Mouse (Mus musculus): Measurements from ENCODE around the gene Nfe2l2. TPM values are rescaled to one million over a fixed set of nuclear protein-coding genes. Genes with fewer than 3 reads are reported as not detected.

Nfe2l2 gene
- total and polyA plus RNA-seq, 2 experiments from 2014 or later = 8.9 to 11.3 TPM

GRCm38 (mm10) chr2:75730052-75730451 lies 25.6 kb upstream of the Nfe2l2 start:
- Histone ChIP-seq H3K9me3 (ENCODE audit: low read length) (no peaks in the 10 kb centered on the region), H3K4me3 (ENCODE audit: low read depth, low read length) (no peak overlapping the region), H3K27me3 (ENCODE audit: insufficient read depth, low read length) (no peaks in the 10 kb centered on the region), H3K27ac (ENCODE audit: low read depth, low read length) (no peak overlapping the region), H3K9ac (replicated peaks; ENCODE audit: low read length, poor library complexity, severe bottlenecking) (no peak overlapping the region), H3K36me3 (ENCODE audit: insufficient read depth, low read length) (no peaks in the 10 kb centered on the region), H3K4me1 (ENCODE audit: insufficient read depth, low read length) (no peaks in the 10 kb centered on the region), H3K4me2 (ENCODE audit: low read depth, low read length, poor library complexity, severe bottlenecking) (no peak overlapping the region)
- ATAC-seq (ENCODE audit: low FRiP score) = no peak
- 83% methylated on average over 10 of the region's 10 CpGs for WGBS
- TF ChIP-seq CTCF (IDR thresholded peaks at IDR 0.05) = no peak
- no peak for DNase-seq (ENCODE audit: low spot score)

- no peak overlapping the region for H3K4me3 ChIP-seq (ENCODE audit: low read depth, low read length)
- ATAC-seq (ENCODE audit: low FRiP score) (no peak), DNase-seq (ENCODE audit: low spot score) (no peak)
- H3K27ac ChIP-seq (ENCODE audit: low read depth, low read length) = no peak overlapping the region
- no peaks in the 10 kb centered on the region for H3K4me1 ChIP-seq (ENCODE audit: insufficient read depth, low read length)
- WGBS = 75% methylated on average over 5 of the region's 5 CpGs
- H3K9me3 ChIP-seq (ENCODE audit: low read length) = no peaks in the 10 kb centered on the region
- H3K9ac ChIP-seq (replicated peaks; ENCODE audit: low read length, poor library complexity, severe bottlenecking) = no peak overlapping the region
- H3K4me2 ChIP-seq (ENCODE audit: low read depth, low read length, poor library complexity, severe bottlenecking) = no peak overlapping the region
- TF ChIP-seq CTCF (IDR thresholded peaks at IDR 0.05) = no peak
- no peaks in the 10 kb centered on the region for H3K36me3 ChIP-seq (ENCODE audit: insufficient read depth, low read length)
- H3K27me3 ChIP-seq (ENCODE audit: insufficient read depth, low read length) = no peaks in the 10 kb centered on the region
Measured at GRCm38 (mm10) chr2:75724863-75725445, 20.5 kb upstream of the Nfe2l2 start.

GRCm38 (mm10) chr2:75723481-75723880 lies 19.0 kb upstream of the Nfe2l2 start:
- Histone ChIP-seq H3K27ac (ENCODE audit: low read depth, low read length) (no peak overlapping the region), H3K9ac (replicated peaks; ENCODE audit: low read length, poor library complexity, severe bottlenecking) (no peak overlapping the region), H3K36me3 (ENCODE audit: insufficient read depth, low read length) (no peaks in the 10 kb centered on the region), H3K9me3 (ENCODE audit: low read length) (no peaks in the 10 kb centered on the region), H3K4me3 (ENCODE audit: low read depth, low read length) (no peak overlapping the region), H3K4me2 (ENCODE audit: low read depth, low read length, poor library complexity, severe bottlenecking) (no peak overlapping the region), H3K4me1 (ENCODE audit: insufficient read depth, low read length) (no peaks in the 10 kb centered on the region), H3K27me3 (ENCODE audit: insufficient read depth, low read length) (no peaks in the 10 kb centered on the region)
- DNase-seq (ENCODE audit: low spot score) (no peak), ATAC-seq (ENCODE audit: low FRiP score) (no peak)
- no peak for TF ChIP-seq CTCF (IDR thresholded peaks at IDR 0.05)
- WGBS = 93% methylated on average over 8 of the region's 8 CpGs

- no peak for DNase-seq (ENCODE audit: low spot score)
- Histone ChIP-seq H3K9me3 (ENCODE audit: low read length) (no peaks in the 10 kb centered on the region), H3K4me2 (ENCODE audit: low read depth, low read length, poor library complexity, severe bottlenecking) (no peak overlapping the region), H3K27ac (ENCODE audit: low read depth, low read length) (no peak overlapping the region), H3K27me3 (ENCODE audit: insufficient read depth, low read length) (no peaks in the 10 kb centered on the region), H3K36me3 (ENCODE audit: insufficient read depth, low read length) (no peaks in the 10 kb centered on the region), H3K9ac (replicated peaks; ENCODE audit: low read length, poor library complexity, severe bottlenecking) (no peak overlapping the region), H3K4me3 (ENCODE audit: low read depth, low read length) (no peak overlapping the region), H3K4me1 (ENCODE audit: insufficient read depth, low read length) (no peaks in the 10 kb centered on the region)
- TF ChIP-seq CTCF (IDR thresholded peaks at IDR 0.05) = no peak
- WGBS = 86% methylated on average over 5 of the region's 5 CpGs
- no peak for ATAC-seq (ENCODE audit: low FRiP score)
Measured at GRCm38 (mm10) chr2:75722893-75723292, 18.5 kb upstream of the Nfe2l2 start.

DNA sequence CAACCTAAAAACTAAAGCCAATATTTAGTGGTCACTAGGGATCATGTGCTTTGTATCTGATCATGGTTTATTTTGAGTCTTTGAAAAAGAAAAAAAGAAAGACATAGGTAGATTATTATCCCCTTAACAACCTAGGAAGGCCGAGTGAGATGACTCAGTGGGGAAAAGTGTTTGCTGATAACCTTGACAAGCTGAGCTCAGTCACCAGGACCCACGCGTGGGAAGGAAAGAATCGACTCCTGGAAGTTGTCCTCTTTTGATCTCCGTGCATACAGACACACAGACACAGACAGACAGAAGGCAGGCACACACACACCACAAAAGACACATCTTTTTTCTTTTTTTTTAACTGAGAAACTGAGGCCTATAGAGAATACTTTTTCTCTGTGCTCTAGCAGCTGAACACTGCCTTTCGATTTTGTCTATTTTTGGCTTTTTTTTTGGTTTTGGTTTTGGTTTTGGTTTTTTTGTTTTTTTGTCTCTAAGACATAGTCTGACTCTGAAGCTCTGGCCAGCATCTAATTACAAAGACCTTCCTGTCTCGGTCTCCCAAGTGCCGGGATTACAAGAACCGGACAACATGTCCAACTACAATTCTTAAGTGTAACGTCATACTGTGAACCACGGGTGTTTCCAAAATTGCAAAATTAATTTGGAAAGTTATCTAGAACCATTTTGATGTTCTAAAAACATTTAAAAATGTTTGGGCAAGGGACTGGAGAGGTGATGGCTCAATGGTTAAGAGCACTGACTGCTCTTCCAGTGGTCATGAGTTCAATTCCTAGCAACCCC lies 16.0 kb upstream of the Nfe2l2 start:
- Histone ChIP-seq H3K27me3 (ENCODE audit: insufficient read depth, low read length) (no peaks in the 10 kb centered on the region), H3K9me3 (ENCODE audit: low read length) (no peaks in the 10 kb centered on the region), H3K36me3 (ENCODE audit: insufficient read depth, low read length) (no peaks in the 10 kb centered on the region), H3K4me1 (ENCODE audit: insufficient read depth, low read length) (no peaks in the 10 kb centered on the region), H3K27ac (ENCODE audit: low read depth, low read length) (no peak overlapping the region), H3K4me2 (ENCODE audit: low read depth, low read length, poor library complexity, severe bottlenecking) (no peak overlapping the region), H3K9ac (replicated peaks; ENCODE audit: low read length, poor library complexity, severe bottlenecking) (no peak overlapping the region), H3K4me3 (ENCODE audit: low read depth, low read length) (no peak overlapping the region)
- no peak for TF ChIP-seq CTCF (IDR thresholded peaks at IDR 0.05)
- DNase-seq (ENCODE audit: low spot score) = no peak
- ATAC-seq (ENCODE audit: low FRiP score) = no peak
- WGBS = 86% methylated on average over 11 of the region's 11 CpGs

GRCm38 (mm10) chr2:75719331-75719869 lies 15.0 kb upstream of the Nfe2l2 start:
- no peak for TF ChIP-seq CTCF (IDR thresholded peaks at IDR 0.05)
- Histone ChIP-seq H3K4me2 (ENCODE audit: low read depth, low read length, poor library complexity, severe bottlenecking) (no peak overlapping the region), H3K9ac (replicated peaks; ENCODE audit: low read length, poor library complexity, severe bottlenecking) (no peak overlapping the region), H3K36me3 (ENCODE audit: insufficient read depth, low read length) (no peaks in the 10 kb centered on the region), H3K27ac (ENCODE audit: low read depth, low read length) (no peak overlapping the region), H3K4me3 (ENCODE audit: low read depth, low read length) (no peak overlapping the region), H3K9me3 (ENCODE audit: low read length) (no peaks in the 10 kb centered on the region), H3K4me1 (ENCODE audit: insufficient read depth, low read length) (no peaks in the 10 kb centered on the region), H3K27me3 (ENCODE audit: insufficient read depth, low read length) (no peaks in the 10 kb centered on the region)
- WGBS = 64% methylated on average over 3 of the region's 3 CpGs
- DNase-seq (ENCODE audit: low spot score) (no peak), ATAC-seq (ENCODE audit: low FRiP score) (no peak)

Data from midbrain, postnatal 0 days (tissue).